In the genomic region with DNA sequence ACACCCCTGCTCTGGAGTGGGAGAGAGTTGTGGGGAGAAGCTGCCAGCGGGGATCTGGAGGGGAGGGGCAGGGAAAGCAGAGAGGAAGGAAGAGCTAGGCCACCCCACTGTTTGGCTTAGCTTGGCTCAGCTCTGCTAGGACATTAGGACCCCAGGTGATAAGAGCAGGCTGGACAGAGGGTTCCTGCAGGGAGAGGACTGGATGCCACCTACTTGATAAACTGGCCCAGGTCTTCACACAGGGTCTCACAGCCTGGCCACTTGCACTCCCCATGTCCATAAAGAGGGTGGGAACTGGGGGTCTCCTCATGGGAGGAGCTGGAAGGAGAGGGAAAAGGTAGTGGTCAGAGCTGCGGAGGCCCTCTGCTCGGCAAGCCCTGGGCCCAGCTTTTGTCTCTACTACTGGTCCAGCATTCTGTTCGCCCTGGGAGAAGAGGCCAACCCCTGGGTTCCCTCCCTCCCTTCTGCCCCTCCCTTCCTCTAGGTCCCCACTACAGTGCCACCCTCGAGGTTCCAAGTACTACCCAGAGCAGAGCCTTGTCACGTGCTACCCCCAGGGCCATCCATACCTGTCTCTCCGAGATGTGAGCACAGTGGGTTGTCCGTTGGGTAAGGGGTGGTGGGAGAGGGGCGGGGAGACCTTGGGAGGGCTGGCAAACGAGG, we compare ENCODE assay signal across 11 mouse cellular contexts. TPM values are rescaled to one million over a fixed set of nuclear protein-coding genes. Genes with fewer than 3 reads are reported as not detected.
A peak's percentile ranks its signal among the peaks of the same experiment; 100 is the strongest.
DNase-seq lines count a peak whose midpoint lies in the region; ATAC-seq and TF ChIP-seq lines count a peak whose summit lies in the region.
"Had no signal": no experiment of that assay in that cellular context is flagged by ENCODE, and none has a peak within 500 bp of the region (broad histone marks: within the 10 kb centered on the region; RNA-seq: fewer than 3 reads in every experiment).

No protein-coding gene starts in this region.

- TF ChIP-seq CTCF in heart, adult 2 months (IDR thresholded peaks at IDR 0.05): no peak

- intact Hi-C loops in heart, adult 2 months (cut with DNase I): no loop called here

- no peaks in the 10 kb centered on the region for H3K36me3 ChIP-seq in heart, embryonic 15.5 days
- H3K36me3 ChIP-seq in heart, adult 2 months (ENCODE audit: control insufficient read depth, insufficient read depth, low read length): no peaks in the 10 kb centered on the region
- peaks cover 7% of the 10 kb centered on the region; the same call in 1 of the 2 replicates for H3K36me3 ChIP-seq in forebrain, embryonic 16.5 days (ENCODE audit: control insufficient read depth, insufficient read depth)
- H3K36me3 ChIP-seq in midbrain, embryonic 13.5 days: peaks cover 21% of the 10 kb centered on the region

- H3K27ac ChIP-seq in heart, embryonic 15.5 days: peak overlapping the region; percentile 20; the same call in 1 of the 2 replicates
- no peak overlapping the region for H3K27ac ChIP-seq in heart, adult 2 months
- H3K27ac ChIP-seq in forebrain, embryonic 16.5 days (ENCODE audit: low read length): peak overlapping the region; percentile 93
- H3K27ac ChIP-seq in midbrain, embryonic 13.5 days: peak overlapping the region; percentile 91

- H3K9me3 ChIP-seq in heart, embryonic 15.5 days (replicated peaks): no peaks in the 10 kb centered on the region
- no peaks in the 10 kb centered on the region for H3K9me3 ChIP-seq in forebrain, embryonic 16.5 days (ENCODE audit: control insufficient read depth, low read length)
- no peaks in the 10 kb centered on the region for H3K9me3 ChIP-seq in midbrain, embryonic 13.5 days

- no peak for DNase-seq in heart, adult 2 months
- peak; percentile 56 for DNase-seq in brain, adult 2 months (ENCODE audit: low read depth, low spot score)
- DNase-seq in ovary, adult 18-20 months (ENCODE audit: low spot score): no peak
- DNase-seq in layer of hippocampus, postnatal 25 days (ENCODE audit: extremely low spot score in 1 of 2, low spot score in 1 of 2): no peak
- DNase-seq: adrenal gland, postnatal 25 days had no signal

- no peaks in the 10 kb centered on the region for H3K27me3 ChIP-seq in heart, embryonic 15.5 days
- H3K27me3 ChIP-seq in heart, adult 2 months (ENCODE audit: control insufficient read depth, insufficient read depth, low read length): no peaks in the 10 kb centered on the region
- no peaks in the 10 kb centered on the region for H3K27me3 ChIP-seq in forebrain, embryonic 16.5 days (replicated peaks; ENCODE audit: control insufficient read depth, insufficient read depth, low read length)
- peaks cover 9% of the 10 kb centered on the region; the same call in 1 of the 2 replicates for H3K27me3 ChIP-seq in midbrain, embryonic 13.5 days

- no peak for ATAC-seq in heart, embryonic 15.5 days (replicated peaks; ENCODE audit: insufficient number of reproducible peaks, insufficient read depth, low FRiP score, low read depth)
- ATAC-seq in forebrain, embryonic 16.5 days: peak; percentile 8; the same call in 1 of the 2 replicates
- peak; percentile 32 for ATAC-seq in midbrain, embryonic 13.5 days
- ATAC-seq in megakaryocyte, adult 5-6 weeks (ENCODE audit: poor library complexity, severe bottlenecking): no peak
- ATAC-seq: inflammation-experienced regulatory T-cells, adult 6 months had no signal

- no peaks in the 10 kb centered on the region for H3K79me2 ChIP-seq in heart, adult 2 months (replicated peaks; ENCODE audit: control insufficient read depth, insufficient read depth, low read length)

- 54% methylated on average over 9 of the region's 10 CpGs for WGBS in heart, embryonic 15.5 days
- WGBS in heart, adult 2 months: 71% methylated on average over 10 of the region's 10 CpGs
- 21% methylated on average over 9 of the region's 10 CpGs for WGBS in forebrain, embryonic 16.5 days
- WGBS in midbrain, embryonic 13.5 days: 24% methylated on average over 10 of the region's 10 CpGs

- peak overlapping the region; percentile 63 for H3K4me2 ChIP-seq in heart, embryonic 15.5 days
- peak overlapping the region; percentile 57 for H3K4me2 ChIP-seq in forebrain, embryonic 16.5 days (ENCODE audit: low read length)
- H3K4me2 ChIP-seq in midbrain, embryonic 13.5 days (replicated peaks): peak overlapping the region; percentile 61

- peaks cover 43% of the 10 kb centered on the region for H3K4me1 ChIP-seq in heart, embryonic 15.5 days (replicated peaks)
- peaks cover 5% of the 10 kb centered on the region; the same call in 1 of the 2 replicates for H3K4me1 ChIP-seq in heart, adult 2 months (ENCODE audit: control insufficient read depth, insufficient read depth, low read length)
- H3K4me1 ChIP-seq in forebrain, embryonic 16.5 days (replicated peaks; ENCODE audit: control insufficient read depth, insufficient read depth, low read length): peaks cover 58% of the 10 kb centered on the region
- H3K4me1 ChIP-seq in midbrain, embryonic 13.5 days (replicated peaks): peaks cover 88% of the 10 kb centered on the region

- TF ChIP-seq POLR2A in heart, adult 2 months (IDR thresholded peaks at IDR 0.05; ENCODE audit: insufficient read depth, low read depth, low read length): no peak

- no peak overlapping the region for H3K9ac ChIP-seq in heart, embryonic 15.5 days
- no peak overlapping the region for H3K9ac ChIP-seq in heart, adult 2 months (ENCODE audit: low read depth, low read length)
- H3K9ac ChIP-seq in forebrain, embryonic 16.5 days (replicated peaks; ENCODE audit: low read depth, low read length): peak overlapping the region; percentile 76
- H3K9ac ChIP-seq in midbrain, embryonic 13.5 days (replicated peaks): peak overlapping the region; percentile 65

- H3K4me3 ChIP-seq in heart, embryonic 15.5 days: 0 out of 2 replicates have a peak overlapping the region, but pooled peaks have one; percentile 33
- H3K4me3 ChIP-seq in heart, adult 2 months: no peak overlapping the region
- peak overlapping the region; percentile 50 for H3K4me3 ChIP-seq in forebrain, embryonic 16.5 days (replicated peaks; ENCODE audit: low read length)
- peak overlapping the region; percentile 40 for H3K4me3 ChIP-seq in midbrain, embryonic 13.5 days (replicated peaks)
- H3K4me3 ChIP-seq: erythroblast, embryonic 14.5 days had no signal

- no peak for TF ChIP-seq EP300 in heart, adult 2 months (IDR thresholded peaks at IDR 0.05; ENCODE audit: insufficient read depth, low read depth, low read length)

RNA-seq across cellular contexts. Expression of gene Mdfi, which starts 43.4 kb away (rescaled TPM):
- 7.9 and 12.1 TPM in 2 replicates for polyA plus RNA-seq in heart, embryonic 15.5 days (2015; fragmentation: Nextera tagmentation; extraction: Ambion mirVana)
- 1 to 10 TPM; 1.8 to 2.0 TPM for total RNA-seq in heart, adult 2 months (2021)
- polyA plus RNA-seq in heart, adult 2 months (2012; rRNA removed): 9.6 and 11.1 TPM in 2 replicates
- polyA plus RNA-seq in forebrain, embryonic 16.5 days (2015; fragmentation: Nextera tagmentation; extraction: Ambion mirVana): 2.0 and 2.5 TPM in 2 replicates
- 2.8 and 4.4 TPM in 2 replicates for polyA plus RNA-seq in midbrain, embryonic 13.5 days (2015; fragmentation: Nextera tagmentation; extraction: Ambion mirVana)
- 1 to 10 TPM; 1.4 to 1.5 TPM for total RNA-seq in layer of hippocampus, postnatal 25 days (2021)
- not detected in 2 replicates for total RNA-seq in megakaryocyte, adult 5-6 weeks (2015)
- not detected in 2 replicates for total RNA-seq in megakaryocyte, adult 5-6 weeks (2017)
- polyA plus RNA-seq: inflammation-experienced regulatory T-cells, adult 6 months had no signal

RNA-seq across cellular contexts. Expression of gene Foxp4, which starts 46.6 kb away (rescaled TPM):
- polyA plus RNA-seq in heart, embryonic 15.5 days (2015; fragmentation: Nextera tagmentation; extraction: Ambion mirVana): 6.4 and 11.1 TPM in 2 replicates
- total RNA-seq in heart, adult 2 months (2021): 10 to 100 TPM; 10.0 to 11.7 TPM
- polyA plus RNA-seq in heart, adult 2 months (2012; rRNA removed): 10.2 and 13.7 TPM in 2 replicates
- polyA plus RNA-seq in forebrain, embryonic 16.5 days (2015; fragmentation: Nextera tagmentation; extraction: Ambion mirVana): 29.1 and 29.6 TPM in 2 replicates
- polyA plus RNA-seq in midbrain, embryonic 13.5 days (2015; fragmentation: Nextera tagmentation; extraction: Ambion mirVana): 16.0 and 25.2 TPM in 2 replicates
- 10 to 100 TPM; 40.3 to 50.2 TPM for total RNA-seq in layer of hippocampus, postnatal 25 days (2021)
- total RNA-seq in megakaryocyte, adult 5-6 weeks (2015): 7.1 and 8.8 TPM in 2 replicates
- 1.1 and 2.2 TPM in 2 replicates for total RNA-seq in megakaryocyte, adult 5-6 weeks (2017)

Comparison
In these comparisons a context has a peak if more than half of its experiments do, and no peak if none do; other contexts are left out.
1. ATAC-seq: peak in forebrain, embryonic 16.5 days (single experiment) and midbrain, embryonic 13.5 days (single experiment); none in heart, embryonic 15.5 days (single experiment) and megakaryocyte, adult 5-6 weeks (single experiment).
2. H3K9ac ChIP-seq: peak in forebrain, embryonic 16.5 days (single experiment) and midbrain, embryonic 13.5 days (single experiment); none in heart, embryonic 15.5 days (single experiment) and heart, adult 2 months (single experiment).
3. Peak in every context shown above with its lines, with median percentiles within 50 percentile points of each other: H3K4me2 ChIP-seq.